Mouse (Mus musculus) lung, adult 2 months (tissue): Measurements from ENCODE around the gene Rtn4rl1. TPM values are rescaled to one million over a fixed set of nuclear protein-coding genes. Genes with fewer than 3 reads are reported as not detected.

ENCODE experiments used
- DNase-seq: peaks from one replicate; pipeline ENCODE4 v3.0.0; 2022
- H3K4me1 ChIP-seq: fragments of 200-500 bp; 2 replicates; pipeline ENCODE4 v1.6.1; 2011; ENCODE audit warnings: low read length; ENCODE audit not compliant: control insufficient read depth, insufficient read depth
- H3K4me3 ChIP-seq: fragments of 200-500 bp; replicated peaks from 2 replicates; pipeline ENCODE3; 2011; ENCODE audit warnings: low read depth, mild to moderate bottlenecking, control low read depth, low read length; ENCODE audit errors: extremely low read depth
- CTCF ChIP-seq: fragments of 200-500 bp; IDR thresholded peaks from 2 replicates; pipeline ENCODE4 v1.5.1; 2011; ENCODE audit warnings: mild to moderate bottlenecking, low read length, control low read depth; ENCODE audit not compliant: insufficient read depth
- POLR2A ChIP-seq: fragments of 200-500 bp; IDR thresholded peaks from 2 replicates; pipeline ENCODE4 v1.6.1; 2011; ENCODE audit warnings: low read depth, mild to moderate bottlenecking, control low read depth, low read length, borderline replicate concordance; ENCODE audit errors: extremely low read depth
- WGBS: fragments of 180-500 bp; shearing (Covaris S2); methylation state at CpG from one replicate; pipeline ENCODE4 v1.1.7; 2018; 5-methylcytosine and 5-hydroxymethylcytosine counted together
- polyA plus RNA-seq: library from polyadenylated mRNA; depleted of rRNA; stranded (reverse); fragments of >200 nt; gene quantifications from 2 replicates; pipeline ENCODE4 v1.2.3, GENCODE M21; 2012

The Rtn4rl1 gene
- polyA plus RNA-seq, 1 experiment, result 11.6 TPM

GRCm38 (mm10) chr11:75164750-75165149, 28.8 kb upstream of the Rtn4rl1 start:
- H3K4me1 ChIP-seq, result peaks cover 14% of the 10 kb centered on the region
- DNase-seq, result no peak

DNA sequence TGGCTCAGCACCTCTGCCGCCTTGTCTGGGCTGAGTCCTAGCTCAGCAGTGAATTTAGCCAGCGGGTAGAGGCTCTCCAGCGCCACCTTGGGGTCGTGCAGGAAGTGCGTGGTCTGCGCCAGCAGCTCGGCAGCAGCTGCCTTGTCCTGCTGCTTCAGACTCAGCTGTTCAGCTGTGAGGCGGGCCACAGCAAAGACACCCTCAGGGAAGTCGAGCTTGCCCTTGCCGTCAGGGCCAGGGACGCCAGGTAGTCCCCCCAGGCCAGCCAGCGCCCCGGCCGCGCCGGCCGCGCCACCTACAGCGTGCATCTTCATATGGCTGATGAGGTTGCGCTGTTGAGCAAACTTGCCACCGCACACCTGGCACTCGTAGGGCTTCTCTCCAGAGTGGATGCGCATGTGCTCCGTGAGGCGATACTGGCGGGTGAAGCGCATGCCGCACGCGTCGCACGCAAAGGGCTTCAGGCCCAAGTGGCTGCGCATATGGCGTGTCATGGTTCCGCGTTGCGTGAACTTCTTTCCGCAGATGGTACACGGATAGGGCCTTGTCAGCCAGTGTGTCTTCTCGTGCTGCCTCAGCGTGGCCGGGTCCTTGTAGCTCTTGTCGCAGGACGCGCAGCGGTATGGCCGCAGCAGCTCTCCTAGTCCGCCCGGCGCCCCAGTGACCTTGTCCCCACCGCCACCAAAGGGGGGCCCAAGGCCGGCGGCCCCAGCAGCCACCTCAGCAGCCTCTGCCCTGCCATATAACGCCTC, 28.0 kb upstream of the Rtn4rl1 start:
- 31% methylated on average over 54 of the region's 54 CpGs for WGBS
- Histone ChIP-seq H3K4me1 (peaks cover 16% of the 10 kb centered on the region), H3K4me3 (peak overlapping the region; percentile 2)
- peak; percentile 88 for DNase-seq
- TF ChIP-seq POLR2A (peak; percentile 25; the same call in 1 of the 2 replicates), CTCF (peak; percentile 74)

More at GRCm38 (mm10) chr11:75164750-75165149, 28.8 kb upstream of the Rtn4rl1 start:
- H3K4me3 ChIP-seq, result no peak overlapping the region
- 41% methylated on average over 15 of the region's 15 CpGs for WGBS
- TF ChIP-seq POLR2A, result no peak
- TF ChIP-seq CTCF, result no peak

DNA sequence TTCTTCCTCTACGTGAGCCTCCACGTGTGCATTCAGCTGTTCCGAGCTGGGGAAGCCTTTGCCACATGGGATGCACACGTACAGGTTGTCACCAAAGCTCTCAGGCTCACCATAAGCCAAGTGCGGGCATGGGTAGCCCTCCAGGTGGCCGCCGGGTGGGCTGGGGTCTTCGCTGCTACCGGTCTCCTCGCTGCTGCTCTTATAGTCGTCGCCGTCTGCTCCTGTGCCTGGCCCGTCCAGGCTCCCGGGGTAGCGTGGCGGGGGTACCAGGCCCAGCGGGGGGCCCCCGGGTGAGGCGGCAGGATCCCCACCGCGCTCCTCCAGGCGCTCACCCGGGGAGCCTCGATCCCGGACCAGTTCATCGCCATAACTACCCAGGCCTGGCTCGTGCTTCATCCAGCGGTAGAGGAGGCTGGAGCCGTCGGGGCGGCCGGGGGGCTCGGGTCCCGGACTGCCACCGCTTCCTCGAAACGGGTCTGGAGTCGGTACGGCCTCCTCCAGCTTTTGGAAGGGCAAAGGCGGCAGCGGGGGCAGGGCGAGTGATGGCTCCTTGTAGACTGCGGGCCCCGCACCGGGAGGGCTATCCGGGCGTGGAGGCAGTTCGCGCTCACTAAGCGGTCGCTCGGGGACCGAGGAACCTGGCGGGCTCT, 27.3 kb upstream of the Rtn4rl1 start:
- peaks cover 17% of the 10 kb centered on the region for H3K4me1 ChIP-seq
- WGBS, result 35% methylated on average over 55 of the region's 55 CpGs
- no peak for TF ChIP-seq CTCF
- TF ChIP-seq POLR2A, result no peak

GRCm38 (mm10) chr11:75166861-75167642, 26.5 kb upstream of the Rtn4rl1 start:
- Histone ChIP-seq H3K4me1 (peaks cover 17% of the 10 kb centered on the region), H3K4me3 (peak overlapping the region; percentile 21)
- WGBS, result 35% methylated on average over 68 of the region's 68 CpGs
- TF ChIP-seq CTCF (no peak), POLR2A (0 out of 2 replicates have a peak, but pooled peaks have one; percentile 6)
- DNase-seq, result no peak

More for the DNA sequence above, 27.3 kb upstream of the Rtn4rl1 start:
- DNase-seq, result no peak
- no peak overlapping the region for H3K4me3 ChIP-seq

DNA sequence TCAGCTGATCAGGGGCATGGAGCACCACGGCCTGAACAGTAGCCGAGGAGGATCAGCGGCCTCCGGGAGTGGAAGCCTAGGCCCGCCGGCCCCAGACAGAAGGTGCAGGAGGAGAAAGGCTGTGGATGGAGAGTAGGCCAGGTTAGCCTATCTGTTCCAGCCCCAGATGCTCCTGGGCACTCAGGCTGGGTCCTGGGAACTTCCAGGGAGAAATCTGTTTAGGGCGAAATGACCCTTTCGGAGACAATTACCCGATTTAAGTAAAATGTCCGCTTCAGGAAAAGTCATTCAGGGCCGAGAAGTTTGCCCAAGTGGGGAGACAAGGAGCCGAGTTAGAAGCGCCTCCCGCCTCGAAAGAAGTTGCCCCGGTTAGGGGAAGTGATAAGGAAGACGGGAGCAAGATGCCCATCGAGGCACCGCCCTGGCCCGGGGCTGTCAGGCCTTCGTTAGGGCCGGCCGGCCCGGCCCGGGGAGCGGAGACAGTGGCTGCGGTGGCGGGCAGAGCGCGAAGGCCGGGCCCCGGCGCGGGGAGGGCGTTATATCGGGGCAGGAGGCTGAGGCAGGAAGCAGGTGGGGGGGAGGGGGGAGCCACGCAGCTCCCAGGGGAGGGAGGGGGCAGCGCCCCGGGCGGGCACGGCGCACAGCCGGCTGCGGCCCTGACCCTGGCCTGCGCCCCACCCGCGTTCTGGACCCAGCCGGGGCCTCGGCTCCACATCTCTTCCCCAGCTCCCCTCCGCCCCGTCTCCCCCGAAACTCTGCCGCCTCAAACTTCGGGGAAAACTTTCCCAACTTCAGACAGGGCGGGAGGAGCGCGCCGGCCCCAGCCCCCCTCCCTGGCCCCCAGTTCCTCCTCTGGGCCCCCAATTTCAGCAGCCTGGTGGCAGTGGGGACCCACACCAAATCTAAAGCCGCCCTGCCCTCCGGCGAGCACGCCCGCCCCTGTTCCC, 25.7 kb upstream of the Rtn4rl1 start:
- peak overlapping the region; percentile 29 for H3K4me3 ChIP-seq
- TF ChIP-seq POLR2A (no peak), CTCF (no peak)
- 14% methylated on average over 58 of the region's 63 CpGs for WGBS
- H3K4me1 ChIP-seq, result peaks cover 17% of the 10 kb centered on the region
- no peak for DNase-seq

- Histone ChIP-seq H3K4me1 (peaks cover 19% of the 10 kb centered on the region), H3K4me3 (peak overlapping the region; percentile 29)
- TF ChIP-seq POLR2A, result peak; percentile 56; the same call in 1 of the 2 replicates
- peak; percentile 67 for TF ChIP-seq CTCF
- under 1% methylated on average over 79 of the region's 83 CpGs for WGBS
- DNase-seq, result peak; percentile 82
These were observed 24.8 kb upstream of the Rtn4rl1 start for GRCm38 (mm10) chr11:75168590-75169361.

DNA sequence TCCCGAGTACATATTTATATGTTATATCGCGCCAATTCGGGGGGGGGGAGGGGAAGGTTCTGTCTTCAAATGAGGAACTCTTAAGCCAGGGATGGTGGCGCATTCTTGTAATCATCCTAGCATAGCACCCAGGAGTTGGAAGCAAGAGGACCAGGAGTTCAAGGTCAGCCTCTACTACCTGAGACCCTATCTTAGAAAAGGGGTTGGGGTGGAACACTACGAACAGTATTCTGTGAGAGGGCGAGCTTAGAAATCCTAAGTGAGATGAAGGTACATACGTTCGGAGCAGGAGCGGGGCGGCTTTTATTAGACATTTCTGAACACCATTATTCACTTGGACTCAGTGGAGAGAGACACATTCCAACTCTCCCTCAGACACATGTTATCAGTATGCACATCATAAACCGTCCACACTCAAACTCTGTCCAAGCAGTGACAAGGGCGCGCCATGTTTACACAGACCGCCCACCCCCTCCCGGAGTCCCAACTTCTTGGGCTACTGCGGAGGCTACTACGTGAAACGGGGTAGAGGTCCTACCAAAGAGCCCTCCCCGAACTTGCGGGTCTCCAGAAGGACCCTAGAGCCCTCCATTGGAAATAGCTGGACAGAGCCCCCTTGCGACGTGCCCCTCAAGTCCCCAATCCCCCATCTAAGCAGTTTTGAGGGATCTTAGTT, 24.0 kb upstream of the Rtn4rl1 start, which contains the start of gene Hic1:
Gene Hic1, minus strand, starts transcription at position 115 of the 676 bp plus-strand sequence.
- WGBS, result 4% methylated on average over 23 of the region's 23 CpGs
- DNase-seq, result no peak
- no peak for TF ChIP-seq POLR2A
- TF ChIP-seq CTCF, result no peak
- Histone ChIP-seq H3K4me3 (peak within 1 kb of the TSS; percentile 35), H3K4me1 (peaks cover 19% of the 10 kb centered on the region)

GRCm38 (mm10) chr11:75170136-75170751, 23.3 kb upstream of the Rtn4rl1 start:
- peak; percentile 91 for DNase-seq
- H3K4me1 ChIP-seq, result peaks cover 19% of the 10 kb centered on the region
- WGBS, result under 1% methylated on average over 38 of the region's 38 CpGs
- peak overlapping the region; percentile 35 for H3K4me3 ChIP-seq
- peak; percentile 73 for TF ChIP-seq CTCF
- no peak for TF ChIP-seq POLR2A
